Mouse (Mus musculus): ENCODE measurements at regions not wholly inside any gene's neighbourhood (a gene's known extent, or its start where the extent isn't known, plus 50 kb on each side); places are given as distances from the start of the nearest gene placed in this dataset.
"Not testable (repeated sequence)": the region's sequence is repeated elsewhere in the genome, so short reads cannot be mapped to it uniquely, and the experiment has no call there.

DNA sequence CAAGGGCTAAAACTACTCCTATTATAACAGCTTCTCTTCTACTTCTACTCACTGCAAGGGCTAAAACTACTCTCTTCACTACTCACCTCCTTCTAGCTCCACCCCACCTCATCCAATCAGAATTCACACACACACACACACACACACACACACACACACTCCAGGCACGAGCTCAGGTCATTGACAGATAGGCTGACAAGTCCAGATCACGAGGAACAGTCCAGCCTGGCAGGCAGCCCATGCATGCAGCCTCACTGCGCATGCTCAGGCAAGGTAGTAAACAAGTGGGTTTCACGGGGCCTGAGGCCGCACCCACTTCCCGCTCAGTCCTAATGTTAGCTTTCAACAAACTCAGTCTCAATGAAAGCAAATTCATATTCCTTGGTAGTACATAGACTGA, 229.6 kb upstream of the Pld5 start:
- not testable (repeated sequence) for DNase-seq (ENCODE audit: low read depth)

DNA sequence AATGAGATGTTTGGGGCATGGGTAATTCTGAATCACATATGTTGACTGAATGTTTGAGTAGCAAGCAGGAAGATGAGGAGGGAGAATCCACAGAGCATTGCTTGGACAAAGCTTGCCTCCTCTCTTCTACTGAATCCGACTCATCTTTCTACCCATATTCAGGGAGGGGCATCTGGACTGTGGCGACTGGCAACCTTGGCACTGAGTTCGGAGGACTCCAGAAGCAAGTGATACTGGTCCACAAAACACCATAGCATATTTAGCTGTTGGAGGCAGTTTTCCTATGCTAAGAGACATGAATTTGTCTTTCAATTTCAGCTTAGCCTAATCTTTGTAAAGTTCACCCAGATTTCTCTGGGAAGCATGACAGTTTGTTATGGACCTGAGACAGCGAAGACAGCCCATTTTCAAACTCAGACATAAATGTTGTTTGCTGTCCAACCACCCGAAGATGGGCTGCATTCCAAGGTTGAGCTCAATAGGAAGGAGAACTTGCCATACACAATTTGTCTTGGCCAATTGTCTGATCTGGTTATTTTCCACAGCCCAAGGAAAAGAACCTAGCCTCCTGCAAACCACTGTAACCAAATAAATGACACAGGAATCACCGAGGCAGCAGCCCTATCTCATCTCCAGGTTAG, 224.0 kb upstream of the Pld5 start:
- no peak for DNase-seq (ENCODE audit: low read depth)

DNA sequence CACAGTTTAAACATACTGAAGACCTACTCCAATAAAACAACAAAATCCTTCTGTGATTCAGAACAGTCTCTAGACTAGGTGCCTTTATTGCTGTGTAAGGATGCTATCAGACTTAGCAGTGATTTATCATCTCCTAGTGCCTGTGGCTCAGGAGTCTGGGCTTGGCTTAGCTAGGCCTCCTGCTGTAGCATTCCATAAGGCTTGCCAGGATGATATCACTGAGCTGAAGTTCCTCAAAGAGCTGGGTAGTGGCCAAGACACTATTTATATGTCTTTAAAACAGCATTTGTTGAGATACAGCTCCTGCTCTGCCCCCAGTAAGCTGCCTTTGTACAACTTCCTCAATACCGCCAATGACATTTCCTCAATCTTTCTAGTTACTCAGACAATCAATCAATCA, 193.4 kb upstream of the Pld5 start:
- no peak for DNase-seq (ENCODE audit: low read depth)

DNA sequence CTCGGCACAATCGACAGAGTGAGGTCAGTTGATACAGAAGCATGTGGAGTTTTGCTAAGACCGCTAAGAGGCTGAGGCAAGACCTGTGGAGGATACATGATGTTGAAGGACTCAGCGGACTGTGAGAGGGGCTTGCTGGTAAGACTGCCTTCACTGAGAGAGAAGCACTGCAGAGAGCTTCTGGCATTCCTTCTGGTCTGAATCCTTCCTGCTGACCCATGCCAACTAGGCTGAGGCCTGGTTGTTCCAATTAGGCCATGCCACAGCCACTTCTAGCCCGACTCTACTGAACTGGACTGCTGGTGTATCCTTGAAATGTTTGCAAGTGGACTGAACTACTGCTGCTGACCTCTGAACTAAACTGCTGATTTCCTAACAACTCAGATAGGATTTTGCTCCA, 187.0 kb upstream of the Pld5 start:
- DNase-seq (ENCODE audit: low read depth), result no peak

DNA sequence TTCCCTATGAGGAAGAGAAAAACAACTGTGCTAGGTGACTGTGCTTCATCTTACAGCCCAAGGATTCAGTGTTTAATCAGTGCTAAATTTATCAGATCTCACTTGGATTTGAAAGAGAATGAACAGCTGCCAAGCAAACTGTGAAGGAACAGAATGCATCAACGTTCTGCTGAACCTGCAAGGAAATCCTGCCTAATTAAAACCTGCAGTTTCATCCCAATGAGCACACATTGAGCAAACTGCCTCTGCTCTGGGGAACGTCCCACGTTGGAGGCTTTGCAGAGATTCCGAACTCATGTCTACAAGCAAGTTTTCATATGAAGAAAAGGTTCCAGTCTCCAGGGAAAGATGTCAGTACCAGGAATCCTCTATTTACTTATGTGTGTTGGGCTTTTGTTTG, 171.6 kb upstream of the Pld5 start:
- no peak for DNase-seq (ENCODE audit: low read depth)

DNA sequence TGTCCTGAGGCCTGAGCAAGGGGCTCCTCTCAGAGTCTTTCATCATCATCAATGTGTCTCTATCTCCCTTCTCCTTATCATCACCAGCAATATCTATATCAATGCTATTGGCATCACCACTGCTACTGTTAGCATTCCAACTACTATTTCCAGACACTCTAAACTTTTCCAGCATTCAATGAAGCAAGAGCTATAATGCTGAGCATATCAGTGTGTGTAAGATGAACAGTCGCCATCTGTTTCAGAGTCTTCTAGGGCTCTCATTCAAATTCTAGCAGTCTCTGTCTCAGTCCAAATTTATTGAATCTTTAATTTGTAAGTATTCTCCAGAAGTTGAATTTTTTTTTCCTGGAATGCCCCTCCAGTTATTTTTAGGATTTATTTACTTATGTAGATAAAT, 168.6 kb upstream of the Pld5 start:
- no peak for DNase-seq (ENCODE audit: low read depth)

DNA sequence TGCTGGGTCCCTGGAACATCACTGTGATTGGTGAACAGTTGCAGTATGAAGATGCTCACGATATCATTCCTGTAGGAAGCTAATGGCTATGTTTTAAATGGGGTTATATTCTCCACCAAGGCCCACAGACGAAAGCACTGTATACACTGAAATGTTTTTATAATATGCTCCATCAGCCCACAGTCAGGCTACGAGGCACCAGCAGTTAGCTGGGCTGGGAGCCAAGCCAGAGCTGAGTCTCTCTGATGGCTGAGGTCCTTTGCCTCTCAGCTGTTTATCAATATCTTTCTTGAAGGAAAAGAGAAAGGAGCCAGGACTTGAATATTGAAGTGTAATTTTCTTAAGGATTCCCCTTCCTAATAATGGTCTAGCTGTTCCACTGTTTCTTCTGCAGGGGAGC, 165.1 kb upstream of the Pld5 start:
- no peak for DNase-seq (ENCODE audit: low read depth)

DNA sequence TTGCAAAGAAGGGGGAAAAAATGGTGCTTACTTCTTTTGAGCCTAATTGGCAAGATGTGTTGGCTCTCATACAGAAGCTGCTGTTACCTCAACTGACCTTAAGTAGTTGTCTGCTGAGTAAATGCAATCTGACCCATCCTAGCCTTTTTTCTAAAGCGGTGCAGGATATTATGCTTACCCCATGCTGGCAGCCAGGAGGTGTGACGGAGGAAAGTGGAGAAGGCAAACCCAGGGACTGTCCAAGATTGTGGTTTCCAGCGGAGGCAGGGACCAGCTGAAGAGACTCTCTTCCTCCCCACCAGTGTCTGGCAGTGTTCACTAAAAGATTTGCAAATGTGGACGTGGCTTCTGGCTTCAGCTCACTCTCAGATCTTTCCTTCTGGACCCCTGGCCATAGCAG, 152.7 kb upstream of the Pld5 start:
- no peak for DNase-seq (ENCODE audit: low read depth)

DNA sequence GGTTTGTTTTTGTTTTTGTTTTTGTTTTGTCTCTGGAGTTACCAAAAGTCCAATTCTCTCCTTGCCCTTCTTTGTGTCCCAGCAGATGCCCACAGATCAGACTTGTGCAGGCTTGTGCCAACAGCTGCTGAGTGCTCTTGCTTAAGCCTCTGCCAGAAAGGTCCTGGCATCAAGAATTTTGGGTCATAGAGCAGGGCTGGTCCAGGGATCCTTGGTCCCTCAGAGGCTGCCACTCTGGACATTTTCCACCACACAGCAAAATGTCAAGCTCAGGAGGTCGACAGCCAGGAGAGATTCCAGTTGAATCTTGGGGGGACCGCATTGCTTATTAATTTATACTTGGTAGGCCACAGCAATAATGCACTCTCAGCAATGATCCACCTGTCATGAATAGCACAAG, 151.9 kb upstream of the Pld5 start:
- no peak for DNase-seq (ENCODE audit: low read depth)

DNA sequence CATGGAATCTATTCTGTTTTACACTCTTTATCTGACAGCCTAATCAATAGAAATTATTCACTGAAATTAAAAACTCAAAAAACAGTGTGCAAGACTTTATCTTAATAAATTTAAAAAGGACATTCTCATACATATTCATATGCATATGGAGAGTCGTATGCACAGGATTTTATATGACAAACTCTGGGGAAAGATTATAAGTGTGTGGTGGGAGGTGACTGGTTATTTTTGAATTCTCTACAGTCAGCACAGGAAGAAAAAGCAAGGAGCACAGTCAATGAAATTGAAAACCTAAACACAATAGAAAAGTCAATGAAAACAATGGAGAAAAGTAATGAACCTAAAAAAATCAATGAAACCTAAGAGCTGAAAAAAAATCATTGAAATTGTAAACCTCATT, 142.1 kb upstream of the Pld5 start:
- DNase-seq (ENCODE audit: low read depth), result no peak

DNA sequence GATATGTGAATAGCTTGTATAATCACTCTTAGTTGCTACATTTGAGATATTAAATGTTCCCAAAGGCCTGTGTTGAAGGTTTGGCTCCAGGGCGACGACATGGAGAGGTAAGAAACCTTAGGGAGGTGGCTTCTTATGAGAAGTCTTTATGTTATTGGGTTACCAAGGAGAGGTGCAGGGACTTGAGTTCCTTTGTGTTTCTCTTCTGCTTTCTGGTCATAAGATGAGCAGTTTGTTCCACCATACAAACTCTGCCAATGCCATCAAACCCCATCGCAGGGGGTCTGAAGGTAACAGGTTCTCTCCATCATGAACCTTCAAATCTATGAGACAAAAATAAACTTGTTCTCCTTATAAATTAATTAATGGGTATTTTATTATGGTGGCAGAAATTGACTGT, 129.0 kb upstream of the Pld5 start:
- no peak for DNase-seq (ENCODE audit: low read depth)

DNA sequence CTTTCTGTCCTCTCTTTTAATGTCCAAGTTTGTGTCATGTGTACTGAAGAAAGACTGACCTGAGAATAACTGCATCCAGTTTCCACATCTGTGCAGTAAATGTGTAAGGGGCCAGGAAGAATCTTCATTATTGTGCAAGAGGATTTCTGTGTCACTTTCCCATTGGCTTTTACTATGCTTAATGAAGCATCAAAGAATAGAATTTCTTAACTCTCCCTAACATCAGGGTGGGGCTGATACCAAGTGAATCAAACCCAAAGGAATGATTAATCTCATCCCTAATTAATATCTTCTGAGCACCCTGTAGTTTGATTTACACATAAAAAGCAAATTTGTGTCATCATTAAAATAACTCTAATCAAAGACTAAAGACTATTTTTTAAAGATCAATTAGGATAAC, 104.5 kb upstream of the Pld5 start:
- no peak for DNase-seq (ENCODE audit: low read depth)

DNA sequence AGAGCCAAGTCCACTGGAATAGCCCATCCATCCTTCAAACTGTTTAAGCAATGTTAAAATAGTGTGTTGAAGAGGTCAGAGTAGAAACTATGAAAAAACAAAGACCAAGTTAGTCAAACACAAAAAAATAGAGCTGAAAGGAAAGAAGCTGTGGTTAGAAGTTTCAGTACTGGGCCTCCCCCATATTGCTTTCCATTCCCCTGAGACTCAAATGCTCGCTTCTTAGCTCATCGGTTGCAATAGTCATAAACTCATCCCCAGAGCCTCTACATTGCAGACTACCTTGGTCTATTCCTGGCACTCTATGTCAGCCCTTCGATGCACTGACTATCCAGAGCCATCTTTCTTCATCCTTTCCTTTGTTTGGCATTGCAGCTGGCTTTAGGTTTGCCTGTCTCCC, 91.8 kb upstream of the Pld5 start:
- no peak for DNase-seq (ENCODE audit: low read depth)

DNA sequence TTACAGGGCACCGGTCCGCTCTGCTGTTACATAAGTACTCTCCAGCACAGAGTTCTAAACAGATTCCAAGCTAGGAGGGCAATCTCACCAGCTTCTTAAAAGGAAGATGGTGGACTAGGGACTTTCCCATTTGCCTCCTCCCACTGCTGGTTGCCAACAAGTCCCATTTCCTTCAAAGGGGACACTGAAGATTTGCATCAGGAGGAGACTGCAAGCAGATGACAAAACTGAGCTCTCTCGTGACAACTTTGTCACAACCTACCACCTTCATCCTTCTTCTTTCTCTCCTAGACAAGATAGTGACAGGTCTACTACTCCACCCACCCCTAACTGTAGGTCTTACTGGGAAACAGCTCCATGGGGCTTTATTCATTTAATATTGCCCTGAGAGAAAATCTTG, 85.8 kb upstream of the Pld5 start:
- no peak for DNase-seq (ENCODE audit: low read depth)

DNA sequence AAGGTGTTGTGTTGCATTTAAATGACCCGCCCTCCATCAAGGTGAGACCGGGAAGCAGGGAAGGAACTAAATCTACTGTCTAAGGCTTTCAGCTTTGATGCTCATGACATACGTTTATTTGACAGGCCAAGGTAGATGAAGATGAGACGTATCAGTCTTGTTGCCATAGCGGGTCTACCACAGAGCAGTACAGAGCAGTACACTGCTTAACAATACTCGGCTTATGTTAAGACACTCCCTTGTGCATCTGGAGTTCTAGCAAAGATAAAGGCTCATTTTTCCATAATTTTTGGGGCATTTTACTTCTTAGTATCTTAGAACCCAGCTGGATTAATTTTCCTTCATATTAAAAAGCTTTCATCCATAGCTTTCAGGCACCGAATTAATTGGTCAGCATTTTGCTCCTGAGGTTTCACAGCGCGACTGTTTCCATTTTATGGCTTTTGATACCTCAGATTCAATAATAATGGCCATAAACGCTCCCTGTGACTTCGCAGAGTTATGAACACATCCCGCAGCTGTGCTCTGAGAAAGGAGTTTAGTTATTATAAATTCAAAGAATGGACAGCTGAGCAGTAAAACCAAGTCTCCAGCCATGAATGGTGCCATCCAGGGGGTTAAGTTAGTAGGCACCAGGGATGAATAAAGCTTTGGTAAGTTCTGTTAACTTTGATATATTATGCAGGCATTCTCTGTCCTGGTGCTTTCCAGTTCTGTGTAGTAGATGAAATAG, 85.0 kb upstream of the Pld5 start:
- no peak for DNase-seq (ENCODE audit: low read depth)

DNA sequence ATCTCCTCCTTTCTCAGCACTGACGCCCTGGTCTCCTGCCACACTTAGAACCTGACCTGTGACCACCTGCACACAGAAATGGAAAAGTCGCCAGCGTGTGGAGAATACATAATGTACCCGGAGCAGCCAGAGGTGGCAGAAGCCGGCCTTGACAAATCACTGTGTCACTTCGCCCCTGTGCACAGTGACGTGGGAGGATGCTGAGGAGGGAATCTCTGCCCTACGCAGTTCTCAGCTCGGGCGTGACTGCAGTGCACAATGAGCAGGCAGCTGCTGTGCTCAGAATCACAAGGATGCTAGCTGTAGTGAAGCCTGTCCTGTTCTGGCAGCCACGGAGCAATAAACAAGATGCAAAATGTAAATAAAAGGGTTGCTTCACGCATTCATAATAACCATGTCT, 80.2 kb upstream of the Pld5 start:
- no peak for DNase-seq (ENCODE audit: low read depth)

DNA sequence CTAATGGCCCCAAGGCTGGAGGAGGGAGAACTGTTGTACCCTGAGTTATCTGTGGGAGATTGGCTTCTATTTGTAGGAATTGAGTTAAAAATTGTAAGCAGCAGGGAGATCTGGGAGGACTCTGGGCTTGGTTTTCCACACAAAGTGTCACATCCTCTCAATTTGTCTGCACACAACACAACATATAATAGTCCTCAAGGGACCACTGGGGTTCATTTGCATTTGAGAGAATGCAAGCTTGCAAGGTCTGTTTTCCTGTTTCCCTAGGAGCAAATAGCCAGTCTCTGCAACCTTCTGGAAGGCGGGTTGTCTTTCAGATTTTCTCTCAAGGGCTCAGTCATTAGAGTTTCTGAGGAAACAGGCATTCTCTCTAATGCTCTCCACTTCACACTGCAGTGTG, 79.8 kb upstream of the Pld5 start:
- no peak for DNase-seq (ENCODE audit: low read depth)

DNA sequence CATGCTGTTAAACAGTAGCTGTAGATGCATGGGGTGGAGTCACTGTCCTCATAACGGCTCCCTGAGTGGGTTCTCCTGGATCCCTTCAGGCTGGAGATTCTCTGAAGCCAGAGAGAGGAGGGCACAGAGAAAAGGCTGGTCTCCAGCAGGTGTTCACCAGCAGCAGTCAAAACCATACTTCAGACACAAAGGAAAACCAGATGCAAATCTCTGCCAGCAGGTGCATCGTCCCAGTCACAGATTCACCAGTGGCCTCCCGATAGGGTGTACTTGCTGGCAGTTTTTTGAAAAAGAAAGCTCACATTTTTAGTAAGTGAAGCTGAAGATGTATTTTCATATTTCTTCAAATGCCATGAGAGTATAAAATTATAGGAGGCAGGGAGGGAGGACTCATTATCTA, 77.6 kb upstream of the Pld5 start:
- DNase-seq (ENCODE audit: low read depth), result no peak

DNA sequence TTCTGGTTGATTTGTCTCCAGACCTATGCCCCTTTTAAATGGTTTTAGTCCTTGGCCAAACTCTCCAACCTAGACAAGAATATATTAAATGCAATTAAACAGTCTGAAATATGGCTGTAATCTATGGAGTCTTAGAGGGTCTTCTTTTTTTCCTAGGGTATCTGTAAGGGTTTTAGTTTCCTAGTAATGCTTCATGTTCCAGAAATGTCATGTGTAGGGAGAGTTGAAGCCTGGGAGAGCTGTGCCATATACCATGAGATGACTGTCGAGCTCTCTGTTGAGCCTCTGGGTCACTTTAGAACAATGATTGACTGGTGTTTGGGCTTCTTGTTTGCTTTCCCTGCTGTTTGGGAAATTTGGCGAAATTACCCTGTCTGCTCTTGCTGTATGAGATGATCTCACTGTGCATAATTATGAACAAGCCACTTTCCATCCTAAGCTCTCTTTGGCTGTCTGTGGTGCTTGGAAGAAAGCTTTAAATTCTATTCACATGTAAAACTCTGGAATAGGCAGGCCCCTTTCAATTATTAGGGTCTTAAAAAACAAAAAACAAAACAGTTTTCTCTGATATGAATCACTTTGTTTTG, 74.9 kb upstream of the Pld5 start:
- no peak for DNase-seq (ENCODE audit: low read depth)

DNA sequence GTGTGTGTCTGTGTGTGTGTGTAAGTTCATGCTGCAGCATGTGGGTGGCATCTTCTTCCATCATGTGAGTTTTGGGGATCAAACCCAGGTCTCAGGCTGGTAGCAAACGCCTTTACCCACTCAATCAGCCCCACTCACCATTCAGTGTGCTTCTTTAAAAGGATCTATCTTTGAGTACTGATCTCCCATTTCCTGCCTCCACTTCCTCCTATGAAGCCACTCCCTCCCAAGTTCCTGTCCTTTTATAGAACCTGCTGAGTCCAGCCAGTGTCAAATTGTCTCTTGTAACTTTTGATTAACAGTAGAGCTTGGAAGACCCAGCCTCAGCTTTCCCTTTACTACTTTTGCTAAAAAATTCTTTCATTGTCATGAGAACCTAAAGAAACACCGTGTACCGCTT, 73.0 kb upstream of the Pld5 start:
- no peak for DNase-seq (ENCODE audit: low read depth)

DNA sequence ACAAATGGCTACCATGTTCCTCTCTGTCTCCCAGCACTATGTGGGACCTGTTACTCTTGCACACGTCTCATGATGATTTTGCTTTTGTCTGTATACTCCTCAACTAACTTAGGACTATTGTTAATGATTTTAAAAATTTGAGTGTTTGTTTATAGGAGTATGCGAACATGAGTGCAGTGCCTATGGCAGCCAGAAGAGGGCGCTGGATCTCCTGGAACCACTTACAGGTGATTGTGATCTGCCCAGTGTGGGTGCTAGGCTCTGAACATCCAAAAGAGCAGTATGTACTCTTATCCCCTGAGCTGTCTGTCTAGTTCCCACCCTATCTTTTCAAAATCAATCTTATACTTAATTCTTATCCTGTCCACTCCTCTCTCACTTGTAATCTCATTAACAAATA, 56.2 kb upstream of the Pld5 start:
- peak; percentile 2 for DNase-seq (ENCODE audit: low read depth)
